Mouse (Mus musculus) spleen, adult 2 months (tissue): ENCODE data around the gene Rin3.

ENCODE experiments used
- CTCF ChIP-seq: fragments of 200-500 bp; IDR thresholded peaks from 2 replicates; pipeline ENCODE4 v1.5.1; 2011; ENCODE audit warnings: mild to moderate bottlenecking, inconsistent platforms; ENCODE audit not compliant: insufficient read depth, insufficient read length, insufficient replicate concordance; ENCODE audit errors: extremely low read depth
- POLR2A ChIP-seq: fragments of 200-500 bp; IDR thresholded peaks from 2 replicates; pipeline ENCODE4 v1.6.1; 2011; ENCODE audit warnings: low read depth, low read length, inconsistent platforms

DNA sequence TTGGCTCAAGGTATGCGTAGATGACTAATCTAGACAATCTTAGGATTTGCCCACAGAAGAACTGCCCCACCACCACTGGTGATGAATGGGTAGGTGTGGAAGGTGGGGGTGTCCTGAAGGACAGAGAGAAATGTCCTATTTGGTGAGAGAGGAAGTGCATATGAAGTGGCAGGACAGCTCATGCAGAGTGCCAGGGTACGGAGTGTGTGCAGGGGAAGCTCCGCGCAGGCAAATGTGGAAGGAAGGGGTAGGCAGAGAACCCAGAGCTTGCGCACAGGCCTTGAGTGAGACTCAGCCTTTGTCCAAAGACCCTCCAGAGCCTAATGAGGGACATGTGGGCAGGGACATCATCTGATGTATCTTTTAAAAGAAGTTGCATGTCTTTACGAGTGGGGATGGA, 57.6 kb downstream of the Rin3 start:
- no peak for TF ChIP-seq CTCF
- TF ChIP-seq POLR2A, result no peak
